Mouse (Mus musculus): ENCODE results near the gene Tpmt.

- no peak for TF ChIP-seq CTCF (IDR thresholded peaks at IDR 0.05; ENCODE audit: control insufficient read depth, insufficient read depth, insufficient replicate concordance, low read depth, low read length)
- TF ChIP-seq POLR2A (IDR thresholded peaks at IDR 0.05; ENCODE audit: control insufficient read depth, low read depth, low read length) = no peak
Observed at GRCm38 (mm10) chr13:47037946-47038345, 6.6 kb downstream of the Tpmt start.
